Mouse (Mus musculus) c-Kit-negative CD71-positive TER-119-positive erythroid progenitor cells, embryonic 14.5 days (primary cell): ENCODE data around the gene Hspa8.
"Not testable (repeated sequence)": the region's sequence is repeated elsewhere in the genome, so short reads cannot be mapped to it uniquely, and the experiment has no call there.

Experiments used
- DNase-seq: peaks from one replicate; pipeline ENCODE4 v3.0.0-alpha.2; 2013; ENCODE audit warnings: low read depth, low spot score

The Hspa8 gene

GRCm38 (mm10) chr9:40800675-40801612 lies at the start of gene Hspa8:
TSS of gene Hspa8 (plus strand) at chr9:40800984.
- DNase-seq, result peak; percentile 97

GRCm38 (mm10) chr9:40751749-40752148 lies 49.0 kb upstream of the Hspa8 start:
- no peak for DNase-seq

GRCm38 (mm10) chr9:40756401-40756800 lies 44.4 kb upstream of the Hspa8 start:
- peak; percentile 3 for DNase-seq

DNA sequence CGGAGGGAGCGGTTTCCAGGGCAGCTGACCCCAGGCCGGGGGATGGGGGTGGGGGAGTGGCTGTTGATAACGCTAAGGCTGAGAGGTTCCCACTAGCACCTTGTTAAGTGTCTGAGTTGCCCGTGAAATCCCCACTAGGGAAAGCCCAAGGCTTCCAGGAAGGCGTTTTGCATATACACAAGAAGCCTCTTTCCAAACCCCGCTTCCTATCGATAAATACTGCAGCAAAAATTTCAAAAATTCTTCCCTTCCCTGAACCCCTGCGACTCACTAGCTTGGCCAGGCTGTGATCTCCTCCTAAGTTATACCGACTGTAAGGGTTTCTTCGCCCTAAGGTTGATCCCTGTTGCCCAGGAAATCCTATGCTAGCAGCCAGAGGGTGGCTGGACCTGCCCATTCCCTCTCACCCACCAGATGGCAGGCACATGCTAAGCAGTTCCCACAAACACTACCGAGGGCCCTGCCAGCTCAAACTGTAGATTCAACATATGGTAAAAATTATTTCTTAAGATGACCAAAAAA lies 43.6 kb upstream of the Hspa8 start:
- DNase-seq, result no peak

- no peak for DNase-seq
These were observed 43.0 kb upstream of the Hspa8 start for GRCm38 (mm10) chr9:40757685-40758270.

DNA sequence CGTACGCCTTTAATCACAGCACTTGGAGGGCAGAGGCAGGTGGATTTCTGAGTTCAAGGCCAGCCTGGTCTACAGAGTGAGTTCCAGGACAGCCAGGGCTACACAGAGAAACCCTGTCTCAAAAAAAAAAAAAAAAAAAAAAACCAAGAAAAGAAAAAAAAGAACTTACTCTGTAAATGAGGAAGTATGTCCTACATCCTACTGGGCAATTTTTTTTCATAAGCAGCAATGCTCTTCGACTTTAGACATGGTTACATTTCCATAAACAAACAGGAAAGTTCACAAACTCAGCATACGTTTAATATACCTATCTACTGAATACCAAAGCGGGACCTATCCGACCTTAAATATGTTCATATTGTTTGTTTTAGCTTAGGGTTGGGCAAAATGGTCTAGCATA lies 38.4 kb upstream of the Hspa8 start:
- DNase-seq, result no peak

DNA sequence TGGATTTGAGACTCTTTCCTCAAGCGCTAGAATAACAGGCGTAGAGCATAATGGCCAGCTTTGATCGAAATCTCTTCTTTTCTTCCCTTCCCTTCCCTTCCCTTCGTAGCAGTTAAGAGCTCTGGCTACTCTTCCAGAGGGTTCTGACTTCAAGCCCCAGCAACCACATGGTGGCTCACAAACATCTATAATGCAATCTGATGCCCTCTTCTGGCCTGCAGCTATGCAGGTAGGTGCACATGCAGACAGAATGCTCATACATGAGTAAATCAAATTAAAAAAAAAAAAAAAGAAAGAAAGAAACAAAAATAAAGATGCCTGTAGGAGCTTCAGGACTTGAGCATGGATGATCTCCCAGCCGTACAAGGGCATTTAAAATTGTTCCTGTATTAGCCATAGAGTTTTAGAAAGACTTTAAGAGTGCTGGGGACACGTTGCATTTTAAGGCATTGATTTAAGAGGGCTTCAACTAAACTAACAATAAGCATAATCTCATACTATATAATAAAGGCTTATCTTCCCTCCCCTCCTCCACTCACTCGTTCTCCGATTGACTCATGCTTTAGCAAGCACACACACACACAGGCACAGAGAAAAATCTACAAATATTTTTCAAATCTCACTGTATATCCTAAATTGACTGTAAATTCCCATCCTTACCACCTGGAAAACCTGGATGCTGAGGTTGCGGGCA lies 35.8 kb upstream of the Hspa8 start:
- DNase-seq, result no peak

GRCm38 (mm10) chr9:40765581-40765940 lies 35.2 kb upstream of the Hspa8 start:
- no peak for DNase-seq

DNA sequence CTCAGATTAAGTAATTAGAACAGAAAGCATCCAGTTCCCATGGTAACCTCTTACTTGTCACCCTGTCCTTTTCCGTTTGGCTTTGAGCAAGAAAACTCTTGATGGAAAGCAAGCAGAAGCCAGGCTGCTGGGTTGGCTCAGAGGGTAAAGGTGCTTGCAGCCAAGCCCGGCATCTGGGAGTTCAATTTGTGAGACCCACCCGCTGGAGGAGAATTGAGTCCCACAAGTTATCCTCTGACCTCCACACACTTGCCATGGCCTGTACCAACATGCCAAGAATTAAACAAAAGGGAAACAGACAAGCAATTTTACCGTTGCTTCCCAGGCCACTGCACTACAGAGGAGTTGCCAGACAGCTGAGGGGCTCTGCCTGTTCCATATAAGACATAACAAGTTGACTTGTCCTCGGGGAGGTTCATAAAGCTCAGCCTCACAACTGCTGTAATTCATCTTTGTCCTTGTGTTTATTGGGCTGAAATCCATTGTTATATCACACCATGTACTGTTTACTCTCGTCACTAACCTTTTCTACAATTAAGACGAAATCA lies 34.7 kb upstream of the Hspa8 start:
- DNase-seq, result no peak

- no peak for DNase-seq
These were observed 32.8 kb upstream of the Hspa8 start for GRCm38 (mm10) chr9:40767946-40768345.

DNA sequence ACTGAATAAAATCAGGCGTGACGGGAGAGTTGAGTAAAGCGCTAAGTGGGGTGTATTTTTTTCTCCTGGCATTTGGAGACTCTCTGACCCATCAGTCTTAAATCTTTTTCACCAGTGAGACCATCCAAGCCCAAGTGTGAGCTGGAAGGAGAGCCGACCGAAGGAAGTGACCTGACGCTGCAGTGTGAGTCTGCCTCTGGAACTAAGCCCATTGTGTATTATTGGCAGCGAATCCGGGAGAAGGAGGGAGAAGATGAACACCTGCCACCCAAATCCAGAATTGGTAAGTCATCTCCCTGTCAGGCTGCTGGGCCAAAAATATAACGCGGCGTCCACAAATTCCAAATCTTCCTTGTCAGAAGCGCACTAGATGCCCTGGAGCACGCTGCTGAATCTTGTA lies 28.5 kb upstream of the Hspa8 start:
- DNase-seq, result no peak

DNA sequence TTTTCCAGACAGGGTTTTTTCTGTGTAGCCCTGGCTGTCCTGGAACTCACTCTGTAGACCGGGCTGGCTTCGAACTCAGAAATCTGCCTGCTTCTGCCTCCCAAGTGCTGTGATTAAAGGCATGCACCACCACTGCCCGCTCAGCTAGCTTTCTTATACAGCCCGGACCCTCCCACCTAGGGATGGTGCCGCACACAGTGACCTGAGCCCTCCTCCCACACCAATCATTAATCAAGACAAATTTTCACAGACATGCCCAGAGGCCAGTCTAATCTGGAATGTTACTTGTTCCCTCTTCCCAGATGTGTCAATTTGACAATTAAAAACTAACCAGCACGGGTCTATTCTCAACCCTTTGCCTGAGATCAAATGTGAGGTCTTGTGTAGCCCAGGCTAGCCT lies 27.6 kb upstream of the Hspa8 start:
- DNase-seq, result not testable (repeated sequence)

- DNase-seq, result no peak
These were observed 26.9 kb upstream of the Hspa8 start for GRCm38 (mm10) chr9:40773869-40774268.

DNA sequence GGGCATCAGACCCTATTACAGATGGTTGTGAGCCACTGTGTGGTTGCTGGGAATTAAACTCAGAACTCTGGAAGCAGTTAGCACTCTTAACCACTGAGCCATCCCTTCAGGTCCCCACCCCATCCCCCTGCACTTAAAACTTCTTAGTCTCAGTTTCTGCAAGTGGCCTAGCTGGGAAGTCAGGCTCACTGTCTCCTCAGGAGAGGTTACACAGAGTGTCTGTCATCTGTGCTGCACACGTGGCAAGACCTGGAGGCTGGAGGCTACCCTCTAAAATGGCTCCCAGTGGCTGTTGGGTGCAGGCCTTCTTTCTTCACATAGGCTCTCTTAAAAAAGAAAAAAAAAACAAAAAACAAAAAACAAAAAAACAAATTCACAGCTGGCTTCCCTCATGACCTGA lies 24.7 kb upstream of the Hspa8 start:
- DNase-seq, result no peak

GRCm38 (mm10) chr9:40776459-40777248 lies 24.1 kb upstream of the Hspa8 start:
- no peak for DNase-seq

GRCm38 (mm10) chr9:40780111-40780510 lies 20.7 kb upstream of the Hspa8 start:
- no peak for DNase-seq

- DNase-seq, result no peak
These were observed 19.7 kb upstream of the Hspa8 start for GRCm38 (mm10) chr9:40780892-40781725.

DNA sequence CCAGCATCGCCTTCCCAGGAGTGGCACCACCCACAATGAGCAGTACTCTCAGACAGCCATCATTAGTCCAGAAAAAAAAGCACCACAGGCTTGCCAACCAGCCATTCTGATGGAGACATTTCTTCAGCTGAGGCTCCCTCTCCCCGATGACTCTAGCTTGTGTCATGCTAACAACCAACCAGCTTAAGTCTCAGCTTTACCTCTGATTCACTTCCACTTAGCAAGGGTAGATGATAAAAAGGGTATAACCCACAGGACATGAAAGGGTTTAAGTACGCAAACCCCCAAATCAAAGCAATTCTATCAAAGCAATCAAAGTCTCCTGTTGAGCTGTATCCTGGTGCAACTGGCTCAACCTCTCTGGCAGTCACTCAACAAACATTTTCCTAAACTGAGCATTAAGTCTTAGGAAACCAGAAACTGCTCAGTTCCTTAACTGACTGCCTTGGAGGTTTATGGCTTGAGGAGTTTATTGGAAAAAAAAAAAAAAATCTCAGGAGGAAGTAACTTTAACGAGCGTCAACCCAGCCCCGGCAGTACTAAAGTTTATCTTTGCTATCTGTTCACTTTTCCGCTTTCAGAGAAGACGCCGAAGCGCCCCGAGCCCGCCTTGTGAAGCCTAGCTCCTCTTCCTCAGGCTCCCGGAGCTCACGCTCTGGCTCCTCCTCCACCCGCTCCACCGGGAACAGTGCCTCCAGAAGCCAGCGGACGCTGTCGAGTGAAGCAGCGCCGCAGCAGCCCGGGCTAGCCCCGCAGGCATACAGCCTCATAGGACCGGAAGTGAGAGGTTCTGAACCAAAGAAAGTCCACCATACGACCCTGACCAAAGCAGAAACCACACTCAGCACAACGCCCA lies 18.8 kb upstream of the Hspa8 start:
- DNase-seq, result no peak

DNA sequence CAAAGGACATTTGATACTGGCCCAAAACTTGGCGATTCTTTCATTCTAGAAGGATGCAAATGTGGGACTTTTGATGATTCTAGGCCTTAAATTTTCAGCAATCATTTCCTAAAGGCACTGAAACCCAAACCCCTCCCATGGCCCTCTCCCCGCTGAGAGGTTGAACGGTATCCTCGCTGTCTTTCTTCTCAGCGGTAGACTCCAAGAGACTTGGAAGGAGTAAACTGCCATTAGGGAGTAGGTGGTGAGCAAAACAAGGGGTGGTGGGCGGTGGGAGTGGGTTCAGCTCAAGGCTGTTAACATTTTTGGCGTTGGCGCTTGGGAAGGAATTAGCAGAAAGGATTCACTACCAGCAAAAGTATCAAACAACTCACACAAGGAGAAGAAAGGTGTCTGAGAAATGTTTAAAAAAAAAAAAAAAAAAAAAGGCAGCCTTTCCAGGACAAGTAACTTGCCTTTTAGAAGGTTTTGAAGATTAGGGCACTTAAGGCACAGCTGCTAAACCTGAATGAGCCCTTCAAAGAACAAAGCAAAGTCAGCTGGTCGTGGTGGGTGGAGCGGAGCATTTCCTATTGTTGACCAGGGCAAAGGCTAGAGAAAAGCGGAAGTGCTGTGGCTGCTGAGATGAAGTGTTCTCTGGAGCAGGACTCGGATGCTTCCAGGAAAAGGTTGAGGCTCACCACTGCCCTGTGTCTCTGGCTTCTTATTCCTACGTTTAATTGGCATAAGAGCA lies 17.0 kb upstream of the Hspa8 start:
- DNase-seq, result no peak
